Mouse (Mus musculus): ENCODE measurements around the gene Cenpp.

Gene Cenpp

DNA sequence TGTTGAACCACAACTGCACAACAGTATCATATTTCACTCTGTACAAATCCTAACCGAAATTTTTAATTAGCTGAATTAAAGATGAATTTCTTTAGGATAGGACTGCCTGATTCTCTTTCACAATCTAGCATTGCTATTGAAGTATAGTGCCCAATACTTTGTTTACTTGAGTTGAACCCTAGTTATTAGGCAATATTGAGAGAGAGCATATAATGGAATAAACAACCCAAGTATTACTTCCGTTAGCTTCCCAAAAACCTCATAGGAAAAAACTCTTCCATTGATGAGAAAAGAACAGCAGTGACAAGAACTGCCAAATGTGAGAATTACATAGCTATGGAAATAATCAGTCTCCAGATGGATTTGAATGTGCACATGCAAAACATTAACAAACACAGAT is 126.3 kb downstream of the Cenpp start:
- DNase-seq (ENCODE audit: low spot score): no peak

DNA sequence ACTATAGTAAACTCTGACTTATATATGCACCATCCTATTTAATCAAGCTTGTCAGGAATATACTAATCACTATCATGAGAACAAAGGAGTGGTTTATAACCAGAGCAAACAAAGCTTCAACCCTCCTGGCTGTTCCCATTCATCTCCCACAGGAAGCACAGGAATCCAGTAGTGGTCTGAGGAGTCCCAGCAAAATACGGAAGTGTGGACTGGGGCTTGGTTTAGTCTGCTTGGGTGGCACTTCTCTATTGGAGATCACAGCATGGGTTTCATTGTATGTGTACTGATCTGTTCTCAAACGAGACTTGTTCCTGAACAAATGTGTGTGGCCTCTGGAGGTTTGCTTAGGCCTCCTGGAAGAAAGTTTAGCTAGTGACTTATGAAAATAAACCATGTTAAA is 133.8 kb downstream of the Cenpp start:
- no peak for DNase-seq (ENCODE audit: low spot score)

DNA sequence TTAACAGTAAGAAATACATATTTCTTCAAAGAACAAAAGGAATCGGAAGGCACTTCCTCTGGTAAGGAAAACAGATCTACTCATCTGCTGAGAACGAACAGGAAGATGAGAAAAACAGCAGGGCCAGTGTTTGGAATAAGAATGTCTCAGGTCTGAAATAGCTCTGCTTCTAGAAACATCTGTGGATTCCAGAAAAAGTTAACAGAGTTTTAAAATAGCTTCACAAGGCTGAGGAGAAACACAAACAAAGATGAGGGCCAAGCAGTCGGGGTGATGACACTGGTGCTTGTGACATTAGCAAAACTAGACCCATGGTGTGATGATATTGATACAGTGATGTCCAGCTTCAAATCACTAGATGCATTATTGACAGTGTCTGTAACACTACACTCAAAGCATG is 145.4 kb downstream of the Cenpp start:
- no peak for DNase-seq (ENCODE audit: low spot score)

DNA sequence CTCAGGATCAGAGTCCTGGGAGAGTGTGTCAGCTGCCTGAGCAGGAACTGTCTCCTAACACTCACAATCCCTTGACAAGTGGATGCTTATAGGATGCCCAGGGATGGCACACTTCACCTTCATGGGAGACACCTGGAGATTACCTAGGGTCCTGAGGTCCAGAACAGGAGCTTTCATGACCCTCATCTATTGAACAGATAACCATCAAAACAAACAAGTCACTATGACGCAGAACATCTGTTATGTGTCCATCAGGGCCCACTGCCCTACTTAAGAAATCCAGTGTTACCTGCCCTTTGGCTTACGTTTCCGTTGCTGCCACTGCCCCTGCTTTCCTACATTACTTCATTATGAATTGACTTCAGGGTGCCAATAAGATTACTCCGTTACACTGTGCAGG is 146.8 kb downstream of the Cenpp start:
- no peak for DNase-seq (ENCODE audit: low spot score)

DNA sequence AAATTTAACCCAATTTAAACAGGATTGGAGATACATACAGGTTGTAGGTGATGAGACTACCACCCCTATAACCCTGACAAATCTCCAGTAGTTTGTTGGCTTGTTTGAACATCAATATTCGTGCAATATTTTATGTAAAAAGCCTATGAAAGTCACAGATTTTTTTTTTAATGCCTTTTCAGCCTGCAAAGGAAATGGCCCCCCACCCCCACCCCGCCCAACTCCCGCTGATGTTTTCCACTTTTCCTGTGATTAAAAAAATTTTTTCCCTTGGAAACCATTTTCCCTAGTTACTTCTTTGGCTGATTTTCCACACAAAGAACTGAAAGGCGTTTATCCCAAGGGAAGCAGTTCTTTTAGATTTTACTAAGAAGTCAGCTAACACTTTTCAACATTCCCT is 148.1 kb downstream of the Cenpp start, which contains the start of gene Ecm2:
Gene Ecm2, plus strand, starts transcription at position 301 of the 400 bp plus-strand sequence.
- DNase-seq (ENCODE audit: low spot score): no peak

DNA sequence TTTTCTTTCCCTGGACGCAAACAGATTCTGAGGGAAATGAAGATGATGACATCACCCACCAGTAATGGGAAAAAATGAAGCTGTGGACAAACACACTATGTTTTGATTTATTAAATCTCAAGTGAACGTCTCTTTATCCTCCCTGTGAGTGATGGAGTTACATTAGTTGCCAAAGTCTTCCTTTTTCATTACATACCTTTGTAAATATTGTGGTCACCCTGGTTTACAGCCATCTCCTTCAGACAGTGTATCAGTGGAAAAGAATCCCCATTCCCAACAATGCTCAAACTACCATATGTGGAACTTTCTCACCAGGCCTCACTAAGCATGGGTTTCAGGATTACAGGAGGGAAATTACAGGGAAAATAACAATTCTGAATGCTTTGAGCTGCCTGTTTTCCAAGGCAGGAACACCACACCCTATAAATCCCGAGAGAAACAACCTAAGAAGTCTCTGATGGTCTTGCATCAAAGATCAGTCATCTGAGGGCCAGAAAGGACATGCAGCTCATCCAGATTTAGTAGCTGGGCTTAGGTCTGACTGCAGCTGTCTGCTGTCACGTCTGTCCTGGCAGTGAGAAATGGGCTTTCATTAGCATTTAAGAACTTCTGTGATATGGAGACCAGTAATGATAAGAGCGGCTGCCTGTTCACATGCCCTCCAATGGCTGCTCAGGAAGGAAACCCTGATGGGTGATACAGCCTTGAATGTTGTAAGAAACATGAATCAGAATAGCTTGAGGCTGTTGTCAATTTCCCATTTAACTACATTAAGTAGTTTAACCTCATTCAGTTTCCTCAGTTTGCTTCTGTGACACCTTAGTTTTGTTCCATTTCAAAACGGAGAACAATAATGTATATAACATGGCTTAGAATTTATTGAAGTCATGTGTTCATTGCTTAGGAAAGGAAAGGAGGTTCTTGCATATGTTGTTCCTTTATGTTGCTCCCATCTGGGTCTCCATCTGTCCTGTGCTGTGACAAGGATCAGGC is 159.9 kb downstream of the Cenpp start, which contains the start of gene Tes3-ps:
Gene Tes3-ps, plus strand, starts transcription at position 943 of the 993 bp plus-strand sequence.
- DNase-seq (ENCODE audit: low spot score): no peak

DNA sequence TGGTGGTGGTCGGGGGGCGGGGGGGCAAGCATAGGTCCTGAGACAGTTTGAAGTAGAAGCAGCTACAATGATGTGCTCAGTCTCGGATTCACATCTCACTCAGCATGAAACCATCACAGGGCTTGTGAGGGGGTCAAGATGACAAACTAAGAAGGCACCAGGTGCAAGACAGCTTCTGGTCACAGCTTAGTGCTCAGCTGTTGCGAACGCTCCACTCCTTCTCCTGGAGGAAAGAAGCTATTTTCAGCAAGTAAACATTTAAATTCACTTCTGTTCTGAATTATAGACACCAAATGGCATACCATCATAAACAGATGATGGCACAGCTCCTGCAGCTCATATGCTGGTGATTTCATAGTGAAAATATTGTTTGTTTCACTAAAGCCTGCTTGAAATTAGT is 167.2 kb downstream of the Cenpp start:
- DNase-seq (ENCODE audit: low spot score): no peak

DNA sequence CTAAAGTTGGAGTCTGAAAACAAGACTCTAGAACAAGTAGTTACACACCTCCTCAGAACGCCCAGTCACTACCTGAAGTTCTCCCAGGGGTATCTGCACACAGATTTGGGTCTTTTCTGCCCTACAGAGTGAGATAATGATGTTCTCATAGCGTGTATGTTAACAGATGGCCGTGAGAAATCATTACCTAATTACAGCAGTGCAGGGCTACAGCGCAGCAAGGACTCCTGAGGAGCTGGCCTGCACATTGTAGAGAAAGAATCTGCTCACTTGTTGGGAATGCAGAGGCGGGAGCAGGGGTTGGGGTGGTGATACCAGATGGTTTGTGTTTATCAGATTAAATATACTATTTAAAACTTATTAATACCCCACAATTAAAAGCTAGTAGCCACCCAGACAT is 172.0 kb downstream of the Cenpp start:
- DNase-seq (ENCODE audit: low spot score): peak; percentile 57

DNA sequence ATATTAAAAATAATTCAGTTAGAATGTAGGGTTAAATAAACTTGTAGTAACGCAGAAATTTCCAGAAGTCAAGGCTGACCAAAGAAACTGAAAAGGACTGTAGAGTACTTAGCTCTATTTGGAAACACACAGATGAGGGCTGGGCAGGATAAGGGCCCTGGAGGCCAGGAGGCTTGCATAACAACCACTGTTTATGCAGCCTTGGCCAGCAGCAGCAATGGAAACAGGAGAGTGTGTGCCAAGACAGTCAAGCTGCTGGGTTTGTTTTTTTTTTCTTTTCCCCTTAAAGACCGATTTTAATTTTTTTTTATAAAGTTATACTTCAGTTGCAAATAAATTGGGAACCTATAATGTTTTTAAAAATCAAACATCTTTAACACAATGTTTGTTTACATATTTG is 172.5 kb downstream of the Cenpp start:
- DNase-seq (ENCODE audit: low spot score): peak; percentile 45

DNA sequence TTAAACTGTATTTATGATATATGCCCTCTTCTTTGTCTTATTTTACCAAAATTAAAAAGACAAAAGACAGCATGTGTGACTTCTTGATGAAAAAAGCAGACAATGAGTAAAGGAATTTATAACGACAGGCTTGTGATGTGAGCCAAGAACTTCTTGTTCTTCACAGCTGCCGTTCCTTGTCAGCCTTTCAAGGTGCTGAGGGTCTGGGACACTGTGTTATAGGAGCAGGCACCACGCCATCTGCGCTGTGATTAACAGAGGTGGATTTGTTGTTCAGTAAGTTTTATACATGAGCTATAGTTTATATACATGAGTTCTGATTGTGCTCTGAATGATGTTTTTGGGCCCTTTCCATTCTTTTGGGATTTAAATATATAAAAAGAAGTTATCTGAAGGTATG is 173.2 kb downstream of the Cenpp start:
- no peak for DNase-seq (ENCODE audit: low spot score)

DNA sequence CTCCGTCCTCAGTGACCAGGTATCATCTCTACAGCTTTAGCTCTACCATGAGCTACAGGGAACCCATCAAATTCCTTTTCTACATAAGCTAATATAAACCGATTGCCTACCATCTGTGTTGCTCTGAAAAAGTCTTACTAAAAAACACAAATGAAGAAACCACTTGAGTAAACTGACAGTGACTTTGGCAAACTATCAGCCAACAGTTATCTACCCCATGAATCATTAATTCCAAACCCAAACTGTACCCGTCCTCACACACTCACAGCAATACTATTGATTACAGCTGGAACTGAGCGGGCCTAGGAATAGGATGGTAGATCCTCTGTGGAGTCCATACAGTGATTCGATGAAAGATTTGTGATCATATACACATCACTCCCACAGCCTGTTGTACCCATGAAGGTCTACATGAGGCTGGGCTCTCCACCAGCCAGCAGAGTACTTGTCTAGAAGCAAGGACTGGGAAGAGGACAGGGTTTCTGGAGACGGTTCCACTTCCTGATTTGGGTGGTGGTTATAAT is 173.7 kb downstream of the Cenpp start:
- DNase-seq (ENCODE audit: low spot score): no peak

DNA sequence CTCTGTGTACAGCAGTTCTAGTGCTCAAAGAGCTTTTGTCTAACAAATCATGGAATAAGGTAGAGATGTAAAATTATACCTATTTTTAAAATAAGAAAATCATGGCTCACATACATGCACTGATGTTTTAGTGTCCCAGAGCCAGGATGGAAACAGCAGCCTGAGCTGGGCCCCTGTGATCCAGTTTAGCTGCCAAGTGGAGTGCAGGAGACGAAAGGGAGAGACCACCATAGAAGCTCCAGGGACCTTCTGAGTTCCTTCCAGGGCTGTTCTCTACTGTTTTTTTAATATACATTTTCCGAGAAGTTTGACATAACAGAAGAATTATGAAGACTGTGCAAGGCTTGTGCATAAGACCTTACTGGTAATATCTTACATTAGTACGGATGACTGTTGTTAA is 174.7 kb downstream of the Cenpp start:
- no peak for DNase-seq (ENCODE audit: low spot score)

DNA sequence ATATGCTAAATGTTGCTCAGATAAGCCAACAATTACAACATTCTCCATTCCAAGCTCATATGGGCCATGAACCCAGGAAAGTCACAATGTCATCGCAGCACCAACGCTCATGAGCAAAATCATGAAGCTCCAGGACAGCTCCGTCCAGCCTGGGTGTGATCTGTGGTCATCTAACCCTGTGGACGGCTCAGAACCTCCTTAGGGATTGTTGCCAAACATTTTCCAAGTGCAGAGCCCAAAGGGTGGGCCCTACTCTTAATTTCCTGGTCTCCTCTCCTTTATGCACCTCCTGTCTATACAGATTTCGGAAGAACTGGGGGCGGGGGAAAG is 179.9 kb downstream of the Cenpp start:
- no peak for DNase-seq (ENCODE audit: low spot score)

DNA sequence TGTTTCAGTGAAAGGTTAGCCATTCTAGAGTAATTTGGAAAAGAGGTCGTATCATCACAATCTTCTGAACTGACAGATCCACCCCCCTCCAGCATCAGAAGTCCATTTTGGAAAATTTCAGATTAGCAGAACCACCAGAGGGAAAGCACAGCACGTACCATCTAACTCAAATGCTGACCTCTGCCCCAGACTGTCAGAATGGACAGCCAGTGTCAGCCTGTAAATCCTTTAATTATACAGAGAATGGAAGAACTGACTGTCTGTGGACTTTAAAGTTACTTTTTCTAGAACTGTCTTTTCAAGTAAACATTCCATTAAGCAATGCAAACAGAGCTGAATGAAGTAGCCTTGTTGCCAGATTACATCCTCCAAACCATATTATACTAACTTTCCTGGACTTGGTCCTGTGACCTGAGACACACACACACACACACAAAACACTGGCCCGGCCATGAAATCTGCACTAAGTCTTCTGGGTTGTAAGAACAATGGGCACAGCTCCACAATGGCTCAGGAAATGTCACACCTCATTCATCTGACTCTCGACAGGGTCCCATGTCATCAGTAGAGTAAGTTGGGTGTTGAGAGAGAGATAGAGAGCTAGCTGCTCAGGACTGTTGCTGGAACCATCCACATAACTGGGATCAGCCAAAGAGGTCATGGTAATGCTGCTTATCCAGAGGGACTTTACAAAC is 180.5 kb downstream of the Cenpp start:
- no peak for DNase-seq (ENCODE audit: low spot score)

DNA sequence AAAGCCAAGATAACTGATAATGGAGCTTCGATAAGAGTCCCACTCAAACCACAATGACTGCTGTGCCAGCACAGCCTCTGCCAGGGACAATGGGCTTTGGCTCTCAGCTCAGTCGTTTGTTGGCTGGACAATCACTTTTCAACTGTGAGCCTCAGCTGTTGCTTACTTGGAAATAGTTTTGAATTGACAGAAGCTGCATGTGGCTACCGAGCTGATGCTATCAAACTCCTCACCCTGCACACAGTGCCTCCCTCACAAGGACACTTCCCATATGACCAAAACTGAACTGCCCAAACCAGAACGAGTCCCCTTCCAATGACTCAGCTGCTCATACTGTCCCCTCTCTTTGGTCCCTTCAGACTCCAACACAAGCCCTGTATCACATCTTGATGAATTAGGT is 181.8 kb downstream of the Cenpp start:
- DNase-seq (ENCODE audit: low spot score): no peak

DNA sequence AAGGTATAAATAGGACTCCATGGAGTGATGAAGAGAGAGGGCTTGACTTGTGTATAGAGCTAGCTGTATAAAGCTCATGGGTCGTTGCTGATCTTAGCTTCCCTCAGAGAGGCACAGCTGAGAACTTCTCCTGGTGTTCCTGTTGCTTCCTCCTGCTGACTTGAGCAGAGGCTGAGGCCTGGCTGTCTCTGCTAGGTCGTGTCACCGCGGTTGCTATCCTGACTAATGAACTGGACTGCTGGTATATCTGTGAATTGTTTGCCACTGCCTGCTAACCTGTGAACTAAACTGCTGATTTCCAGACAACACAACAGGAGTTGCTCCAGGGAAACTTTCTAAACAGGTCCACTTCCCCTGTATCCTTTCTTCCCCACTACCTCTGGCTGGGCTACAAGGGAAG is 182.3 kb downstream of the Cenpp start:
- no peak for DNase-seq (ENCODE audit: low spot score)

DNA sequence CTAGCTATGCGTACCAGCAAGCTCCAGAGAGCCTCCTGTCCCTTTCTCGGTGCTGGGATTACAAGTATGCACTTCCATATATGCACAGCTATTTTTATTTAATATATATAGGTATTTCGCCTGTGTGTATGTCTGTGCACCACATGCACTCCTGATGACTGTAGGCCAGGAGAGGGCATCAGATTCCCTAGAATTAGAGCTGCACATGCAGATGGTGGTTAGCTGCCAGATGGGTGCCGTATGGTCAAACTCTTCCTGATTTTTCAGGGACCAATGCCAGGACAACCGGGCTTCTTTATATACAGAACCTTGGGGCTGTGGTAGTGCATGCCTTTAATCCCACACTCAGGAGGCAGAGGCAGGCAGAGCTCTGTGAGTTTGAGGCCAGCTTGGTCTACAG is 183.6 kb downstream of the Cenpp start:
- peak; percentile 11 for DNase-seq (ENCODE audit: low spot score)

DNA sequence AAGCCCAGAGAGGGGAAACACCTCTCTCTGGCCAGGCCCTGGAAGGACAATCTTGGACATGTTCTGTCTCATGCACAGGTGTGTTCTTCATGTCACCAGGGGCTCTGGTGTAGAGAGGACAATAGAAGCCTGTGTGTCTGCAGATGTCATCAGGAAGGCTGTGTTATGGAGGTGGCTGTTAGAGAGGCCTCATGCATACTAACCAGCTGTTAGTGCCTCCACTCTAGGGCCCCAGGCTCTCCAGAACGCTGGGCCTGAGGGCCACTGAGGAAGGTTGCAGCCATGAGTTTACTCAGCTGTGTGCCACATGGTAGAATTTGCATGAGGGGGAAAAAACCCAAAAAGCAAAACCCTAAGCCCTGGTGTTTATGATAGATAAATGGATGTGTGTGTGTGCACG is 185.0 kb downstream of the Cenpp start:
- DNase-seq (ENCODE audit: low spot score): no peak

DNA sequence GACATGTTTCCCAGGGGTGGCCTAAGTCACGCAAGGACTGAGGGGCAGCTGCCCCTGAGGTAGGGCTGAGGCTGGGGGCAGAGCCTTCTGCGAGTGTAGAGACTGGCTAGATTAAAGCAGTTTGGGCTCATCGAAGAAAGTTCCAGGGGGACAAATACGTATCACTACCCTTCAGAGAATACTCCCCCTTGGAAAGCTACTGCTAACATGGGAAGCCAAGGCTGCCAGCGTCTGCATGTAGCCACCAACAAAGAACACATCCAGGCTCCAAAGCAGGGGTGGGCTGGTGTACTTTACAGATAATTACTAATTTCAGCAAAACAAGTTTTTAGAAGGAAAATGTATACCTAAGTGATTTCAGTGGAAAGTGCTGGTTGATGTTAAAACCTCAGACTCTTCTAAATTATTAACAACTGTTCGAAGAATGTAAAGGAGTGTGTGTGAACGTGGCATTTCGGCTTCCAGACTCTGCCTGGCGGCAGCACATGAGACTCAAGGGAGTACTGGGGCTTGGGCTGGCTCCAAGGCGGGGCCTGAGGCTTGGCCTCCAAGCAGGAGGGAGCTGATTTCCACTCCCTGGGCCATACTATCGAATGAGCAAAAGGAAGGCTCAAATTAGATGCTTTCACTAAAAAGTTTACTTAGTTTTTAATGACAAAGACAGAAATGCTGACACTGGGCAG is 186.1 kb downstream of the Cenpp start:
- no peak for DNase-seq (ENCODE audit: low spot score)

DNA sequence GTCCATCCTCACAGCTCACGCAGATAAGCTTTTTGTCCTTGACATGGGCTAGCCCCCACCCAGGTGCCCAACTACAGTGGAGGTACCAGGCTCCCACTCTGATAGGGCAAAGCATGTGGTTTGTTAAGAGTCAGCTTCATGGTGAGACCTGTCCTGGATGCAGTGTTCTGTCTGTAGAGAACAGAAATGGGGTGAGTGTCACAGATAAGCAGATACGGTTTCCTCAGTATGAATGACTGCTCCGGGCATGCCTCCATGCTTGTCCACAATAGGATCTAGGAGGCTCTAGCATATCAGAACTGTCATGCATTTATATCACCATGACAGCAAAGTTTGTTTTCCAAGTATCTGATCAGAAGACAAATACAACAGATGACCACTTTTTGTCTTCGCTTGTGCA is 186.7 kb downstream of the Cenpp start:
- DNase-seq (ENCODE audit: low spot score): no peak

DNA sequence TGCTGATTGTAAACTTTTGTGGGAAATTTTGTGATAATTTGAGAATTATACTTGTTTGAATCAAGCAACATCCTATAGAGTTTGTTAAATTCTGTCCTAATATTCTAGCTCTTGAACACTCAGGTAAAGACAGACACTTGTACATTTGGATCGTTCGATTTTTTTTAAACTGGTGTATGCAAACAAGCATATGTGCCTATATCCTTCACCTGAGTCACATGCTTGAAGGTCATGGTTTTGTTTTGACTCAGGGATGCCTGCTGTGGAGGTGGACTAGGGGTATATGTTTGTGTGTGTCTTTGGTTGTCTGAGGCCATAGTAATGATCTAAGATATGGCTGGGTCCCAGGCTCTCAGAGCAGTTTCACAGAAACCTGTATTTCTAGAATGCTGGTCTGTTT is 189.7 kb downstream of the Cenpp start:
- no peak for DNase-seq (ENCODE audit: low spot score)

DNA sequence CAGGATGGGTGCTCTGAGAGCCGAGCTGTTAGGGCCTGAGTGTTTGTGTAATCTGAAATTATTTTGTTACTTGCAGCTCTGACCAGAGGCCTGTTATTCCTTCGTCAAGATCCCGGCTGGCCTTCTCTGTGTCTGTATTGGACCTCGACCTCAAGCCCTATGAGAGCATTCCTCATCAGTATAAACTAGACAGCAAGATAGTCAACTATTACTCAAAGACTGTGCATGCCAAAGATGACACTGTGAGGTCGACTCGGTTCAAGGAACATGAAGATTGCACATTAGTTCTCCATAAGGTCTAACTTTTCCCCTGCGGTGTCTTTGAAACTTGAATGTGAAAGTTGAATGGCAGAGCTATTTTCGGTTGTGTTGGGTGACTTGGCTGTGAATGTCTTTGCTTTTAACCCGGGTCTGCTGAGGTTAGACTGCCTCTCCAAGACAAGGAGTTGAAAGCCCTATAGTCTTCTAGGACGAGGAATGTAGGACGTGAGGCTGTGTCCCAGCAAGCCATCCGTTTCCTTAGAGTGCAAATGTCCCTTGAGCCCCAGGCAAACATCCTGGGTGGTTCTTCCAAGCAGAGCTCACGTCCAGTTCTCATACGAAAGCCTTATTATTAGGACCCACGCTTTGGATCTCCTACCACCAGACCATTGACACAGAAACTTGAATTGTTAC is 191.0 kb downstream of the Cenpp start:
- DNase-seq (ENCODE audit: low spot score): no peak
